Mouse (Mus musculus) intestine, postnatal 0 days (tissue): ENCODE results near the gene Ehd2. TPM values are rescaled to one million over a fixed set of nuclear protein-coding genes. Genes with fewer than 3 reads are reported as not detected.

Source experiments
- ATAC-seq: fragments of 200-750 bp; cut with Nextera tagmentation; 2 replicates; pipeline ENCODE4 v1.8.0; 2017; ENCODE audit warnings: mild to moderate bottlenecking, moderate TSS enrichment, moderate library complexity
- H3K27ac ChIP-seq: fragments of 300-500 bp; sonication (generic); 2 replicates; pipeline ENCODE4 v1.5.1; 2014; ENCODE audit warnings: mild to moderate bottlenecking, low read depth, low read length, moderate library complexity
- H3K27me3 ChIP-seq: fragments of 300-500 bp; sonication (generic); replicated peaks from 2 replicates; pipeline ENCODE4 v1.6.1; 2014; ENCODE audit warnings: low read length, mixed read lengths; ENCODE audit not compliant: control insufficient read depth, insufficient read depth
- H3K36me3 ChIP-seq: fragments of 300-500 bp; sonication (generic); 2 replicates; pipeline ENCODE4 v1.6.1; 2014; ENCODE audit warnings: mild to moderate bottlenecking, moderate library complexity; ENCODE audit not compliant: control insufficient read depth, insufficient read depth
- H3K4me1 ChIP-seq: fragments of 300-500 bp; sonication (generic); replicated peaks from 2 replicates; pipeline ENCODE4 v1.6.1; 2014; ENCODE audit warnings: antibody characterized with exemption, low read length, mixed read lengths; ENCODE audit not compliant: control insufficient read depth, insufficient read depth
- H3K4me2 ChIP-seq: fragments of 300-500 bp; sonication (generic); replicated peaks from 2 replicates; pipeline ENCODE4 v1.6.1; 2014; ENCODE audit warnings: low read depth, mild to moderate bottlenecking, moderate library complexity
- H3K4me3 ChIP-seq: fragments of 300-500 bp; sonication (generic); 2 replicates; pipeline ENCODE4 v1.5.1; 2014; ENCODE audit warnings: low read depth, low read length
- H3K9ac ChIP-seq: fragments of 300-500 bp; sonication (generic); 2 replicates; pipeline ENCODE4 v1.6.1; 2014; ENCODE audit warnings: mild to moderate bottlenecking, low read depth, low read length
- H3K9me3 ChIP-seq: fragments of 300-500 bp; sonication (generic); 2 replicates; pipeline ENCODE4 v1.6.1; 2016; ENCODE audit warnings: mixed run types; ENCODE audit not compliant: control insufficient read depth
- CTCF ChIP-seq: sonication (generic); IDR thresholded peaks from 2 replicates; pipeline ENCODE4 v1.5.1; 2016; ENCODE audit warnings: low read depth, mild to moderate bottlenecking, control low read depth, antibody characterized with exemption, moderate library complexity
- WGBS: fragments of 180-500 bp; shearing (Covaris S2); extraction: QIAGEN DNeasy Blood & Tissue Kit; methylation state at CpG from one replicate; pipeline ENCODE4 v1.1.7; 2014; 5-methylcytosine and 5-hydroxymethylcytosine counted together
- polyA plus RNA-seq: library from polyadenylated mRNA; unstranded; fragments of >200 nt; fragmentation: Nextera tagmentation; extraction: Ambion mirVana; gene quantifications from 2 replicates; pipeline ENCODE4 v1.2.1, GENCODE M21; 2015

The Ehd2 gene
- polyA plus RNA-seq, 1 experiment from 2014 or later, result 29.3 TPM

- H3K4me3 ChIP-seq, result peak within 1 kb of the TSS; percentile 66
- H3K4me1 ChIP-seq, result no peaks in the 10 kb centered on the region
- WGBS, result 2% methylated on average over 59 of the region's 59 CpGs
- no peaks in the 10 kb centered on the region for H3K27me3 ChIP-seq
- no peaks in the 10 kb centered on the region for H3K9me3 ChIP-seq
- peak within 1 kb of the TSS; percentile 58 for H3K9ac ChIP-seq
- peak within 1 kb of the TSS; percentile 64 for H3K4me2 ChIP-seq
- peaks cover 45% of the 10 kb centered on the region for H3K36me3 ChIP-seq
- TF ChIP-seq CTCF, result no peak
- ATAC-seq, result peak; percentile 89
- peak within 1 kb of the TSS; percentile 88 for H3K27ac ChIP-seq
Observed at GRCm38 (mm10) chr7:15945721-15946536, 21.4 kb downstream of the Ehd2 start, which contains the start of gene Nop53. Gene Nop53, minus strand, starts transcription at chr7:15946074.

DNA sequence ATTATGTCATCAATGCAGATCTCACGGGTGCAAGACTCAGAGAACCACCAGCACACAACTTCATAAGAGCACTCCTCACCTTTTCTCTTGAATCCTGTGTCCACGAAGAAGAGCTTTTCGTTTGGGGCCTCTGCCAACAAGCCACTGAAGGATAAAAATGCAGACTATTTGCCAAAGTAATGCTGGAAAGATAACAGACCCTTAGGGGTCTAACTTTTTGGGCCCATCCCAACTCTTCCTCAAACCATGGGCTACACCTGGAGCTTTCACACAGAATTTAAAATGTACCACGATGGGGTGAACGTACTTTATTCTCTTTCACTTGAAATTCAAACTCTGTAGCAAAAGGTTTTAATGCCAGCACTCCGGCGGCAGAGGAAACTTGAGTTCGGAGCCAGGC, 22.2 kb downstream of the Ehd2 start:
- no peak overlapping the region for H3K27ac ChIP-seq
- peak overlapping the region; percentile 64 for H3K4me2 ChIP-seq
- 8% methylated on average over 8 of the region's 8 CpGs for WGBS
- peak overlapping the region; percentile 66 for H3K4me3 ChIP-seq
- no peaks in the 10 kb centered on the region for H3K27me3 ChIP-seq
- peak overlapping the region; percentile 58 for H3K9ac ChIP-seq
- no peaks in the 10 kb centered on the region for H3K9me3 ChIP-seq
- no peak for ATAC-seq
- peaks cover 48% of the 10 kb centered on the region for H3K36me3 ChIP-seq
- no peaks in the 10 kb centered on the region for H3K4me1 ChIP-seq
- TF ChIP-seq CTCF, result no peak

DNA sequence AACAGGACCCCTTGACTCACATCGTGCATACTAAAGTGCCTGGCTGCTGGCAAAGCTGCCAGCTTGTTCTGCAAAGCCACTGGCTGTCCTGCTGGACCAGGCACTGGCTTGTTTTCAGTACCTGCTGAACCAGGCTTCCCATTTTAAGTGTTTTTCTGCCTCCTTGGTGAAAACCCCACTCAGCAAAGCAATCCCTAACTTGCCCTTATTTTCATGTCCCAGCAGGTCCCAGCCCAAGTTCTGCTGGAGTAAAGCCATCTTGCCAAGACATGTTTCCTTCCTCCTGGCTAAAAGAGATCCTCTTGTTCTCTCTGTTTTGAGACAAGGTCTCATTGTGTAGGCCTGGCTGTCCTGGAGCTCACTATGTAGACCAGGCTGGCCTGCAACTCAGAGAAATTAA, 23.1 kb downstream of the Ehd2 start:
- Histone ChIP-seq H3K4me2 (no peak overlapping the region), H3K9me3 (no peaks in the 10 kb centered on the region), H3K4me3 (no peak overlapping the region), H3K36me3 (peaks cover 50% of the 10 kb centered on the region), H3K27ac (no peak overlapping the region), H3K4me1 (no peaks in the 10 kb centered on the region), H3K27me3 (no peaks in the 10 kb centered on the region), H3K9ac (no peak overlapping the region)
- ATAC-seq, result no peak
- no peak for TF ChIP-seq CTCF
- 90% methylated on average over 1 of the region's 1 CpGs for WGBS

- WGBS, result 100% methylated on average over 3 of the region's 3 CpGs
- Histone ChIP-seq H3K36me3 (peaks cover 72% of the 10 kb centered on the region), H3K9me3 (no peaks in the 10 kb centered on the region), H3K4me3 (no peak overlapping the region), H3K4me1 (no peaks in the 10 kb centered on the region), H3K9ac (no peak overlapping the region), H3K27ac (no peak overlapping the region), H3K27me3 (no peaks in the 10 kb centered on the region), H3K4me2 (no peak overlapping the region)
- TF ChIP-seq CTCF, result no peak
- no peak for ATAC-seq
Observed at GRCm38 (mm10) chr7:15938621-15939020, 28.7 kb downstream of the Ehd2 start.

- no peak overlapping the region for H3K4me2 ChIP-seq
- no peaks in the 10 kb centered on the region for H3K27me3 ChIP-seq
- no peaks in the 10 kb centered on the region for H3K4me1 ChIP-seq
- H3K27ac ChIP-seq, result no peak overlapping the region
- H3K36me3 ChIP-seq, result peaks cover 61% of the 10 kb centered on the region
- H3K4me3 ChIP-seq, result no peak overlapping the region
- H3K9ac ChIP-seq, result no peak overlapping the region
- ATAC-seq, result no peak
- no peaks in the 10 kb centered on the region for H3K9me3 ChIP-seq
- WGBS, result 82% methylated on average over 5 of the region's 5 CpGs
- no peak for TF ChIP-seq CTCF
Observed at GRCm38 (mm10) chr7:15937491-15937890, 29.9 kb downstream of the Ehd2 start.

DNA sequence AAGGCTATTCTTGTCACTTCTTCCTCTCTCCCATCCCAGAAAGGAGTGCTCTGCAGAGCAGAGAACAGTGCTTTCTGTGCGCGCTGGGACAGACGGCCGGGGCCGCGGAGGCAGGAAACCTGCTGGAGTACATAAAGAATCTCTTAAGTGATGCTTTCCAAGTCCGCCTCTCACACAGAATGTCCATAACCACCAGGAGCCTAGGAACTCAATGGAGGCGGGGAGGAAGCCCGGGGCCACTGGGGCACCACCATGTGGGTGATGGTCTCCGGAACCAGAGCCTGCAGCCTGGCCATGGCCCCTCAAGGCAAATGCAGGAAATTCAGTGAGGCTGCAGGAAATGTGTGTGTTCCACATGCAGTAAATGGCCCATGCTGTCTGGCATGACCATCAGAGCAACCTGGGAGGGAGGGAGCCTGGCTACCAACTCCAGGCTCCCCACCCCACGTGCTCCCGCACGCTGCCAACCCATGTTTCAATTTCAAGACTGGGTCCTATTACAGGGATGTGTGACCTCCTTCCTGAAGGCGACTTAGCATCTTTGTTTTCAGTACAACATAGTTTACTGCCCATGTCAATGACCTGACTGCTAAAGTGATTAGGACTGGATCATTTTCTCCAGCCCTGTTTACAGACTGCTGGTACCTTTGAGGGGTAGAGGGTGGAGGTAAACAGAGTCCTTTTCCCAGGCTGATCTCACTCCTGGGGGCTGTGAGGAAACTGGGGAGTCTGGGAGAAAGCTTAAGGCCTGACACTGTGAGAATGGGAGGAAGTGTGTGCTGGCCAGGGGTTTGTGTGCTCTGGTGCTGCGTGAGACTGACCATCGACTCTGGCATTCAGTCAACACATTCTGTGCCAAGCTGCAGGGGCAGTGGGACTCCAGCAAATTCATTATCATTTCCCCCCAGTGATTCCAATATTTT, 33.7 kb downstream of the Ehd2 start:
- H3K4me2 ChIP-seq, result no peak overlapping the region
- H3K27me3 ChIP-seq, result no peaks in the 10 kb centered on the region
- no peak overlapping the region for H3K4me3 ChIP-seq
- no peak overlapping the region for H3K9ac ChIP-seq
- no peak for ATAC-seq
- no peak overlapping the region for H3K27ac ChIP-seq
- no peaks in the 10 kb centered on the region for H3K9me3 ChIP-seq
- TF ChIP-seq CTCF, result no peak
- H3K36me3 ChIP-seq, result peaks cover 23% of the 10 kb centered on the region
- WGBS, result 53% methylated on average over 16 of the region's 16 CpGs
- H3K4me1 ChIP-seq, result no peaks in the 10 kb centered on the region
